Mouse (Mus musculus): ENCODE results near the gene Ndufs5.

DNA sequence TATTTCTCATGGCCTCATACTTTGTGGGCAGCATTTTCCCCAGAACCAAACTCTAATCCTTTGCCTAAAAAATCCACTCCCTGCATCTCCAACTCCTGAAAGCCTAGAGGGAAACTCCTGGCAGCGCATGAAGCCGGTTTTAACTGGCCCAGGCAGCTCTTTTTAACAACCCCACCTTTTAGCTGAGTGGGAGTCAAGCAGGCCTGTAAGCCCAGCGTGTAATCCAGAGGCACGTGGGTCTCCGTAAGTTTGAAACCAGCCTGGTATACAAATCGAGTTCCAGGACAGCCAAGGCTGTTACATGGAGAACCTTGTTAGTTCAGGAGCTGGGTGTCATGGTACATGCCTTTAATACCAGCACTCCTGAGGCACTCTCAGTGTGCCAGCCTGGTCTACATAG lies 48.3 kb downstream of the Ndufs5 start:
- TF ChIP-seq CTCF (IDR thresholded peaks at IDR 0.05; ENCODE audit: low read depth, low read length) (no peak), POLR2A (IDR thresholded peaks at IDR 0.05; ENCODE audit: borderline replicate concordance, low read depth, low read length) (no peak)

Measured in bone marrow macrophage, adult 2 months (primary cell).